8 mouse cellular contexts compared by ENCODE assay signal in genomic region chr17:26042599-26043248, GRCm38 (mm10). TPM values are rescaled to one million over a fixed set of nuclear protein-coding genes. Genes with fewer than 3 reads are reported as not detected.
DNase-seq lines count a peak whose midpoint lies in the region; ATAC-seq lines count a peak whose summit lies in the region.

No protein-coding gene starts in this region.

- H3K4me3 ChIP-seq in heart, embryonic 14.5 days (ENCODE audit: control insufficient read depth in 1 of 2, insufficient read depth in 1 of 2, low read depth in 1 of 2, low read length in 2 of 2): 0 out of 4 replicates have a peak overlapping the region, but pooled peaks of 1 of the 2 experiments have one; percentile 13
- H3K4me3 ChIP-seq in midbrain, embryonic 16.5 days (ENCODE audit: low read depth, low read length): no peak overlapping the region

- peak overlapping the region; percentile 65 for H3K9ac ChIP-seq in heart, embryonic 14.5 days (ENCODE audit: low read length)
- H3K9ac ChIP-seq in midbrain, embryonic 16.5 days (ENCODE audit: low read depth, low read length): no peak overlapping the region

- peaks cover 17 to 41% of the 10 kb centered on the region in 2 experiments for H3K4me1 ChIP-seq in heart, embryonic 14.5 days (ENCODE audit: control insufficient read depth in 2 of 2, insufficient read depth in 2 of 2, low read length in 2 of 2)
- H3K4me1 ChIP-seq in midbrain, embryonic 16.5 days (ENCODE audit: control insufficient read depth, insufficient read depth, low read length): peaks cover 31% of the 10 kb centered on the region

- ATAC-seq in heart, embryonic 14.5 days (ENCODE audit: insufficient number of reproducible peaks, insufficient read depth, low FRiP score, low read depth): peak; percentile 22; the same call in 1 of the 2 replicates
- ATAC-seq in midbrain, embryonic 16.5 days: peak; percentile 19
- ATAC-seq in erythroid progenitor cell, adult 5-6 weeks (replicated peaks; ENCODE audit: low FRiP score, poor library complexity, severe bottlenecking): no peak

- H3K36me3 ChIP-seq in heart, embryonic 14.5 days (ENCODE audit: control insufficient read depth, insufficient read depth, low read length): no peaks in the 10 kb centered on the region
- H3K36me3 ChIP-seq in midbrain, embryonic 16.5 days (ENCODE audit: control insufficient read depth, insufficient read depth, low read length): no peaks in the 10 kb centered on the region

- H3K9me3 ChIP-seq in heart, embryonic 14.5 days (ENCODE audit: control insufficient read depth, low read length): no peaks in the 10 kb centered on the region
- H3K9me3 ChIP-seq in midbrain, embryonic 16.5 days (replicated peaks; ENCODE audit: control insufficient read depth, low read length, poor library complexity, severe bottlenecking): no peaks in the 10 kb centered on the region

- peak overlapping the region; percentile 52 for H3K4me2 ChIP-seq in heart, embryonic 14.5 days (ENCODE audit: low read length)
- H3K4me2 ChIP-seq in midbrain, embryonic 16.5 days (ENCODE audit: low read length): peak overlapping the region; percentile 10; the same call in 1 of the 2 replicates

- no peaks in the 10 kb centered on the region for H3K27me3 ChIP-seq in heart, embryonic 14.5 days (ENCODE audit: control insufficient read depth, insufficient read depth, low read length)
- no peaks in the 10 kb centered on the region for H3K27me3 ChIP-seq in midbrain, embryonic 16.5 days (ENCODE audit: control insufficient read depth, insufficient read depth, low read depth, low read length)

- peak; percentile 27 for DNase-seq in layer of hippocampus, adult 9-11 months
- no peak for DNase-seq in layer of hippocampus, postnatal 10 days (ENCODE audit: low spot score in 2 of 2)
- DNase-seq in cerebellum, postnatal 14 days: peak; percentile 59 to 74
- no peak for DNase-seq in adrenal gland, postnatal 25 days
- no peak for DNase-seq in thymus, postnatal 14 days

- 40% methylated on average over 12 of the region's 13 CpGs for WGBS in heart, embryonic 14.5 days
- 61% methylated on average over 13 of the region's 13 CpGs for WGBS in midbrain, embryonic 16.5 days

- peak overlapping the region; percentile 89 to 96 for H3K27ac ChIP-seq in heart, embryonic 14.5 days (replicated peaks in 1 of 2; ENCODE audit: control insufficient read depth in 1 of 2, insufficient read depth in 1 of 2, low read depth in 2 of 2, low read length in 2 of 2)
- peak overlapping the region; percentile 71 for H3K27ac ChIP-seq in midbrain, embryonic 16.5 days (ENCODE audit: low read length)

RNA-seq across cellular contexts. Expression of gene Rab11fip3, which starts 26.6 kb away (rescaled TPM):
- total RNA-seq in layer of hippocampus, postnatal 10 days (2021): 10 to 100 TPM; 69.6 to 79.3 TPM
- 12.3 and 12.8 TPM in 2 replicates for polyA plus RNA-seq in heart, embryonic 14.5 days (2014; fragmentation: Nextera tagmentation; extraction: Ambion mirVana)
- 25.8 and 30.1 TPM in 2 replicates for polyA plus RNA-seq in midbrain, embryonic 16.5 days (2015; fragmentation: Nextera tagmentation; extraction: Ambion mirVana)
- not detected in 2 replicates for total RNA-seq in erythroid progenitor cell, adult 5-6 weeks (2015; ENCODE audit: low replicate concordance)
- total RNA-seq in erythroid progenitor cell, adult 5-6 weeks (2017; ENCODE audit: low replicate concordance): 0.26 TPM in 1 of 2 replicates, not detected in the other
- 22.7 and 25.2 TPM in 2 replicates for total RNA-seq in adrenal gland, postnatal 25 days (2021)

RNA-seq across cellular contexts. Expression of gene Decr2, which starts 47.4 kb away (rescaled TPM):
- total RNA-seq in layer of hippocampus, postnatal 10 days (2021): 10 to 100 TPM; 24.8 to 25.7 TPM
- polyA plus RNA-seq in heart, embryonic 14.5 days (2014; fragmentation: Nextera tagmentation; extraction: Ambion mirVana): 33.0 and 39.5 TPM in 2 replicates
- 38.2 and 41.3 TPM in 2 replicates for polyA plus RNA-seq in midbrain, embryonic 16.5 days (2015; fragmentation: Nextera tagmentation; extraction: Ambion mirVana)
- total RNA-seq in erythroid progenitor cell, adult 5-6 weeks (2015; ENCODE audit: low replicate concordance): 1.8 TPM in 1 of 2 replicates, not detected in the other
- total RNA-seq in erythroid progenitor cell, adult 5-6 weeks (2017; ENCODE audit: low replicate concordance): 1.4 TPM in 1 of 2 replicates, not detected in the other
- 18.5 and 22.6 TPM in 2 replicates for total RNA-seq in adrenal gland, postnatal 25 days (2021)

RNA-seq across cellular contexts. Expression of gene Nme4, which starts 52.7 kb away (rescaled TPM):
- total RNA-seq in layer of hippocampus, postnatal 10 days (2021): 1 to 10 TPM; 4.6 to 5.7 TPM
- polyA plus RNA-seq in heart, embryonic 14.5 days (2014; fragmentation: Nextera tagmentation; extraction: Ambion mirVana): 58.5 and 68.2 TPM in 2 replicates
- 16.8 and 18.3 TPM in 2 replicates for polyA plus RNA-seq in midbrain, embryonic 16.5 days (2015; fragmentation: Nextera tagmentation; extraction: Ambion mirVana)
- 3.6 and 5.9 TPM in 2 replicates for total RNA-seq in erythroid progenitor cell, adult 5-6 weeks (2015; ENCODE audit: low replicate concordance)
- 3.4 TPM in 1 of 2 replicates, not detected in the other for total RNA-seq in erythroid progenitor cell, adult 5-6 weeks (2017; ENCODE audit: low replicate concordance)
- 2.0 and 4.5 TPM in 2 replicates for total RNA-seq in adrenal gland, postnatal 25 days (2021)

RNA-seq across cellular contexts. Expression of gene Capn15, which starts 57.1 kb away (rescaled TPM):
- 10 to 100 TPM; 38.2 to 50.8 TPM for total RNA-seq in layer of hippocampus, postnatal 10 days (2021)
- polyA plus RNA-seq in heart, embryonic 14.5 days (2014; fragmentation: Nextera tagmentation; extraction: Ambion mirVana): 11.2 and 11.3 TPM in 2 replicates
- 20.6 and 20.8 TPM in 2 replicates for polyA plus RNA-seq in midbrain, embryonic 16.5 days (2015; fragmentation: Nextera tagmentation; extraction: Ambion mirVana)
- total RNA-seq in erythroid progenitor cell, adult 5-6 weeks (2015; ENCODE audit: low replicate concordance): 9.6 and 9.7 TPM in 2 replicates
- 5.7 and 9.1 TPM in 2 replicates for total RNA-seq in erythroid progenitor cell, adult 5-6 weeks (2017; ENCODE audit: low replicate concordance)
- total RNA-seq in adrenal gland, postnatal 25 days (2021): 22.8 and 24.5 TPM in 2 replicates

Comparison
In these comparisons a context has a peak if more than half of its experiments do, and no peak if none do; other contexts are left out.
1. DNase-seq: peak in layer of hippocampus, adult 9-11 months (single experiment) and cerebellum, postnatal 14 days (2 of 2); none in layer of hippocampus, postnatal 10 days (0 of 2), adrenal gland, postnatal 25 days (single experiment) and thymus, postnatal 14 days (single experiment).
2. RNA of gene Rab11fip3, which starts 26.6 kb away (total RNA-seq): 69.6 to 79.3 TPM in layer of hippocampus, postnatal 10 days and 22.7 to 25.2 TPM in adrenal gland, postnatal 25 days; 0.26 TPM in erythroid progenitor cell, adult 5-6 weeks; every median in the first group is over 10 times any median in the second.